Mouse (Mus musculus) inflammation-experienced regulatory T-cells, adult 16 weeks (primary cell): ENCODE measurements around the gene Baz2a. TPM values are rescaled to one million over a fixed set of nuclear protein-coding genes. Genes with fewer than 3 reads are reported as not detected.

Source experiments
- polyA plus RNA-seq: library from polyadenylated mRNA; unstranded; fragments of 100-300 nt; shearing (Covaris generic); gene quantifications from one replicate; pipeline ENCODE4 v1.2.1, GENCODE M21; 2017

Gene Baz2a
- polyA plus RNA-seq: 88.0 TPM

GRCm38 (mm10) chr10:128091564-128092505 lies at the start of gene Baz2a:
TSS of gene Baz2a (plus strand) at chr10:128091577.

GRCm38 (mm10) chr10:128058601-128059151 lies 32.7 kb upstream of the Baz2a start, which contains the start of gene Ptges3:
TSS of gene Ptges3 (plus strand) at chr10:128058954.

GRCm38 (mm10) chr10:128082880-128083421 lies 8.4 kb upstream of the Baz2a start, which contains the start of gene Atp5b:
TSS of gene Atp5b (plus strand) at chr10:128083273.

Other genes starting within 250 kb of the Baz2a start
- not detected for gene Rdh19, start 241.6 kb upstream of the Baz2a start, polyA plus RNA-seq
- gene Rdh16f2, start 225.1 kb upstream of the Baz2a start, polyA plus RNA-seq: not detected
- gene Rdh7, start 202.8 kb upstream of the Baz2a start, polyA plus RNA-seq: not detected
- not detected for gene Sdr9c7, start 193.1 kb upstream of the Baz2a start, polyA plus RNA-seq
- gene Hsd17b6, start 84.0 kb upstream of the Baz2a start, polyA plus RNA-seq: not detected
- gene Prim1, start 76.4 kb upstream of the Baz2a start, polyA plus RNA-seq: 20.1 TPM
- gene Naca, start 56.0 kb upstream of the Baz2a start, polyA plus RNA-seq: 504 TPM
- 96.7 TPM for gene Ptges3, start 32.6 kb upstream of the Baz2a start, polyA plus RNA-seq
- gene Atp5b, start 8.3 kb upstream of the Baz2a start, polyA plus RNA-seq: 1,266 TPM
- 35.0 TPM for gene Rbms2, start 88.7 kb downstream of the Baz2a start, polyA plus RNA-seq
- 0.48 TPM for gene Gls2, start 102.9 kb downstream of the Baz2a start, polyA plus RNA-seq
- gene Spryd4, start 120.2 kb downstream of the Baz2a start, polyA plus RNA-seq: 15.4 TPM
- not detected for gene Mip, start 134.3 kb downstream of the Baz2a start, polyA plus RNA-seq
- gene Timeless, start 140.5 kb downstream of the Baz2a start, polyA plus RNA-seq: 27.6 TPM
- not detected for gene Apon, start 162.5 kb downstream of the Baz2a start, polyA plus RNA-seq
- not detected for gene Apof, start 177.1 kb downstream of the Baz2a start, polyA plus RNA-seq
- gene Stat2, start 179.0 kb downstream of the Baz2a start, polyA plus RNA-seq: 92.9 TPM
- gene Il23a, start 207.2 kb downstream of the Baz2a start, polyA plus RNA-seq: not detected
- 54.5 TPM for gene Pan2, start 211.8 kb downstream of the Baz2a start, polyA plus RNA-seq
- 151 TPM for gene Cnpy2, start 230.9 kb downstream of the Baz2a start, polyA plus RNA-seq
- 200 TPM for gene Cs, start 246.2 kb downstream of the Baz2a start, polyA plus RNA-seq